Mouse (Mus musculus): ENCODE measurements around the gene Mesp2. TPM values are rescaled to one million over a fixed set of nuclear protein-coding genes. Genes with fewer than 3 reads are reported as not detected.
"Not testable (repeated sequence)": the region's sequence is repeated elsewhere in the genome, so short reads cannot be mapped to it uniquely, and the experiment has no call there.

The Mesp2 gene
- polyA plus RNA-seq, 1 experiment, result 0.15 TPM

- TF ChIP-seq CTCF (IDR thresholded peaks at IDR 0.05; ENCODE audit: borderline replicate concordance, insufficient read depth, low read depth, low read length), result peak; percentile 83
- no peak for TF ChIP-seq POLR2A (IDR thresholded peaks at IDR 0.05; ENCODE audit: borderline replicate concordance, insufficient read depth, low read length)
- Histone ChIP-seq H3K4me1 (ENCODE audit: control insufficient read depth, insufficient read depth, low read length) (0 out of 2 replicates have a peak, but pooled peaks cover 3% of the 10 kb centered on the region), H3K27me3 (ENCODE audit: control insufficient read depth, insufficient read depth, low read length) (no peaks in the 10 kb centered on the region), H3K27ac (ENCODE audit: insufficient read depth, low read length) (no peak overlapping the region), H3K4me3 (replicated peaks; ENCODE audit: insufficient read depth, low read depth, low read length) (peak overlapping the region; percentile 41)
- peak; percentile 45 to 75 for DNase-seq
- 37% methylated on average over 16 of the region's 16 CpGs for WGBS
Measured at GRCm38 (mm10) chr7:79780647-79781626, 29.6 kb upstream of the Mesp2 start.

DNA sequence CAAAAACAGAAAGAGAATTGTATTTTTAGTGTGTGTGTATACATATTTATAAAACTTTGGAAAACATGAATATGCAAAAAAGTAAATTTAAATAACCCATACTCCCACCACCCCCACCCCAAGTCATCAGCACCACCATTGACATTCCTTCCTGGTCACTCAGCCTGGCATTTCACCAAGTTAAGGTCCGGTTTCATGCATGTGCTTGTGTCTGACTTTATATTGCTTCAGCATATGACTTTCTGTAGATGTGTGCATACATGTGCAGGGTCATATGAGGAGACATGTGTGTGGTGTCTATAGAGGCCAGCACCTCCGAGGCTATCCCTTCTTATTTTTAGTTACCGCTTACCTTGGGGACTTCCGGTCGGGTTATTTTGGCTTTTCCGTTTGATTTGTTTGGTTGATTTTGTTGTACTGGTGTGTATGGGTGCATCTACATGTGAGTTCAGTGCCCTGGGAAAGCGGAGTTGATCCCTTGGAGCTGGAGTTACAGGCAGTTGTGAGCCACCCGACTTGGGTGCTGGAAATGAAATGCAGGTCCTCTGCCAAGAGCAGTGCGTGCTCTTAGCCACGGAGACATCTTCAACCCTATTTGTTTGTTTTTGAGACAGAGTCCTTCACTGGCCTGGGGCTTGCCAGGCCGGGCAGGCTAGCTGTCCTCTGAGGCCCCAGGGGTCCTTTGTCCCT lies 28.6 kb upstream of the Mesp2 start:
- Histone ChIP-seq H3K4me3 (replicated peaks; ENCODE audit: insufficient read depth, low read depth, low read length) (no peak overlapping the region), H3K4me1 (ENCODE audit: control insufficient read depth, insufficient read depth, low read length) (0 out of 2 replicates have a peak, but pooled peaks cover 3% of the 10 kb centered on the region), H3K27ac (ENCODE audit: insufficient read depth, low read length) (no peak overlapping the region), H3K27me3 (ENCODE audit: control insufficient read depth, insufficient read depth, low read length) (no peaks in the 10 kb centered on the region)
- TF ChIP-seq POLR2A (IDR thresholded peaks at IDR 0.05; ENCODE audit: borderline replicate concordance, insufficient read depth, low read length) (no peak), CTCF (IDR thresholded peaks at IDR 0.05; ENCODE audit: borderline replicate concordance, insufficient read depth, low read depth, low read length) (no peak)
- 68% methylated on average over 11 of the region's 11 CpGs for WGBS
- DNase-seq, result no peak

DNA sequence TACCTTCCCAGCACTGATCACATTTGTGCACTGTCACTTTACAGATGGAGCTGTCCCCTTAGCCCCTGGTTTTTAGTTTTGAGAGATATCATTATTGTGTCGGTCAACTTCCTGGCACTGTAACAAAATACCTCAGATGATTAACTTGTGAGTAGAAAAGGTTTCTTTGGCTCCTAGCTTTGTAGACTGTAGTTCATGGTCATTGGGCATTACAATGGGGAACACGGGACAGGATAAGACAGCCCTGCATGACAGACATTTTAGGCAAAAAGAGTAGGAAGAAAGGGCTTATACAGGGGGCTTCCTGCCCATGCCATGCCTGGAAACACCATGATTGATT lies 28.0 kb upstream of the Mesp2 start:
- no peak for DNase-seq
- WGBS, result 70% methylated on average over 2 of the region's 2 CpGs
- Histone ChIP-seq H3K4me1 (ENCODE audit: control insufficient read depth, insufficient read depth, low read length) (0 out of 2 replicates have a peak, but pooled peaks cover 3% of the 10 kb centered on the region), H3K4me3 (replicated peaks; ENCODE audit: insufficient read depth, low read depth, low read length) (no peak overlapping the region), H3K27me3 (ENCODE audit: control insufficient read depth, insufficient read depth, low read length) (no peaks in the 10 kb centered on the region), H3K27ac (ENCODE audit: insufficient read depth, low read length) (no peak overlapping the region)
- TF ChIP-seq POLR2A (IDR thresholded peaks at IDR 0.05; ENCODE audit: borderline replicate concordance, insufficient read depth, low read length) (no peak), CTCF (IDR thresholded peaks at IDR 0.05; ENCODE audit: borderline replicate concordance, insufficient read depth, low read depth, low read length) (no peak)

- Histone ChIP-seq H3K4me3 (replicated peaks; ENCODE audit: insufficient read depth, low read depth, low read length) (no peak overlapping the region), H3K27ac (ENCODE audit: insufficient read depth, low read length) (no peak overlapping the region), H3K27me3 (ENCODE audit: control insufficient read depth, insufficient read depth, low read length) (no peaks in the 10 kb centered on the region), H3K4me1 (ENCODE audit: control insufficient read depth, insufficient read depth, low read length) (no peaks in the 10 kb centered on the region)
- DNase-seq, result peak; percentile 46 to 61
- whole genome bisulfite sequencing, result 18% methylated on average over 6 of the region's 6 CpGs
- peak; percentile 73 for TF ChIP-seq CTCF (IDR thresholded peaks at IDR 0.05; ENCODE audit: borderline replicate concordance, insufficient read depth, low read depth, low read length)
- no peak for TF ChIP-seq POLR2A (IDR thresholded peaks at IDR 0.05; ENCODE audit: borderline replicate concordance, insufficient read depth, low read length)
Measured at GRCm38 (mm10) chr7:79786295-79786694, 24.2 kb upstream of the Mesp2 start.

DNA sequence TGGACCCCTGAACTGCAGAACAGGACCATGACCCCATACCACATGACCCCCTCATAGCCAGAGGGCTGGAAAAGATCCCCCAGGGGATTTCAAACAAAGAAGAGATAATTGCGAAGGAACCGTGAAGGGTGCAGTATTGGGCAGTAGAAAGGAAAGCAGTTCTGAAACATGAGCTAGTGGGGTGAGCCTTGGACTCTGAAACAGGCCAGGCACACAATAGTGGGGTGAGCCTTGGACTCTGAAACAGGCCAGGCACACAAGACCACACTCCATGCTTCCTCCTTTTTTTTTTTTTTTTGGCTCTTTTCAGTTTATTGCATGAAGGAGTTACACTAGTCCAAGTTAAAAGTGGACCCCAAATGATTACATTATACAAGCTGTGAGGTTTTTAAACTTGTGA lies 20.7 kb upstream of the Mesp2 start:
- H3K27me3 ChIP-seq (ENCODE audit: control insufficient read depth, insufficient read depth, low read length); H3K4me3 ChIP-seq (replicated peaks; ENCODE audit: insufficient read depth, low read depth, low read length); DNase-seq; H3K27ac ChIP-seq (ENCODE audit: insufficient read depth, low read length); H3K4me1 ChIP-seq (ENCODE audit: control insufficient read depth, insufficient read depth, low read length): not testable (repeated sequence)
- 45% methylated on average over 2 of the region's 2 CpGs for WGBS

- Histone ChIP-seq H3K4me1 (ENCODE audit: control insufficient read depth, insufficient read depth, low read length) (peaks cover 5% of the 10 kb centered on the region; the same call in 1 of the 2 replicates), H3K27ac (ENCODE audit: insufficient read depth, low read length) (no peak overlapping the region), H3K4me3 (replicated peaks; ENCODE audit: insufficient read depth, low read depth, low read length) (no peak overlapping the region), H3K27me3 (ENCODE audit: control insufficient read depth, insufficient read depth, low read length) (peaks cover 2% of the 10 kb centered on the region; the same call in 1 of the 2 replicates)
- DNase-seq, result peak; percentile 9 to 20
- TF ChIP-seq CTCF (IDR thresholded peaks at IDR 0.05; ENCODE audit: borderline replicate concordance, insufficient read depth, low read depth, low read length) (peak; percentile 22; the same call in 1 of the 2 replicates), POLR2A (IDR thresholded peaks at IDR 0.05; ENCODE audit: borderline replicate concordance, insufficient read depth, low read length) (no peak)
- 2% methylated on average over 80 of the region's 80 CpGs for WGBS
Measured at GRCm38 (mm10) chr7:79792635-79793421, 17.7 kb upstream of the Mesp2 start.

- H3K4me1 ChIP-seq (ENCODE audit: control insufficient read depth, insufficient read depth, low read length), result peaks cover 5% of the 10 kb centered on the region; the same call in 1 of the 2 replicates
- no peak for TF ChIP-seq CTCF (IDR thresholded peaks at IDR 0.05; ENCODE audit: borderline replicate concordance, insufficient read depth, low read depth, low read length)
- no peak for TF ChIP-seq POLR2A (IDR thresholded peaks at IDR 0.05; ENCODE audit: borderline replicate concordance, insufficient read depth, low read length)
- 88% methylated on average over 6 of the region's 6 CpGs for WGBS
- H3K27me3 ChIP-seq (ENCODE audit: control insufficient read depth, insufficient read depth, low read length), result peaks cover 2% of the 10 kb centered on the region; the same call in 1 of the 2 replicates
- no peak for DNase-seq
- H3K27ac ChIP-seq (ENCODE audit: insufficient read depth, low read length), result no peak within 1 kb of the TSS
- H3K4me3 ChIP-seq (replicated peaks; ENCODE audit: insufficient read depth, low read depth, low read length), result no peak within 1 kb of the TSS
Measured at GRCm38 (mm10) chr7:79793688-79794087, 16.8 kb upstream of the Mesp2 start, which contains the start of gene Mesp1. Mesp1 (minus strand) TSS chr7:79793788.

Measured in cerebellum, adult 2 months (tissue).